Mouse (Mus musculus): Measurements from ENCODE around the gene Katnal1. TPM values are rescaled to one million over a fixed set of nuclear protein-coding genes. Genes with fewer than 3 reads are reported as not detected.
A peak's percentile ranks its signal among the peaks of the same experiment; 100 is the strongest.

The Katnal1 gene
- polyA plus RNA-seq, 1 experiment from 2014 or later: 38.0 TPM

DNA sequence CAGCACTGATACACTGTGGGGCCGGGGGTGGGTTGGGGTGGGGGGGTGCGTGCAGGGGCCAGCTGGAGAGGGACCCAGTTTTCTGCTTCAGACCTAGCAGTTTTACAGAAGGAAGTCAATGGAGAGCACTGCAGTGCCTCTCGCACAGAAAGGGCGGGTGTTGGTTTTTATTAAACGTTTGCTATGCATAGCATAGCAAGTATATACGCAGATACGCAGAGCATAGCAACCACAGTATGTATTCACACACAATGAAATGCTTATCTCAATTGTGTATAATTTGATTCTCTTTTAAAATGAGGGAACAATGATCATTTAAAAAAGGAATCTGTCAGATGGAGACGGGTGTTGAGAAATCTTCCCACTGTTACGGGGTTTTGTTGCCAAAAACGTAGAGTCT, 66.3 kb downstream of the Katnal1 start:
- H3K9ac ChIP-seq: no peak overlapping the region
- DNase-seq (ENCODE audit: low spot score) (no peak), ATAC-seq (ENCODE audit: low FRiP score) (no peak)
- no peak overlapping the region for H3K27ac ChIP-seq
- no peaks in the 10 kb centered on the region for H3K27me3 ChIP-seq (ENCODE audit: control insufficient read depth, insufficient read depth, low read length)
- no peaks in the 10 kb centered on the region for H3K36me3 ChIP-seq (replicated peaks; ENCODE audit: control insufficient read depth, insufficient read depth)
- no peaks in the 10 kb centered on the region for H3K4me1 ChIP-seq (replicated peaks; ENCODE audit: control insufficient read depth, insufficient read depth, low read length)
- H3K4me2 ChIP-seq (replicated peaks): no peak overlapping the region
- no peak overlapping the region for H3K4me3 ChIP-seq (replicated peaks; ENCODE audit: low read length)
- WGBS: 78% methylated on average over 10 of the region's 10 CpGs
- no peaks in the 10 kb centered on the region for H3K9me3 ChIP-seq (ENCODE audit: control insufficient read depth, low read length)

DNA sequence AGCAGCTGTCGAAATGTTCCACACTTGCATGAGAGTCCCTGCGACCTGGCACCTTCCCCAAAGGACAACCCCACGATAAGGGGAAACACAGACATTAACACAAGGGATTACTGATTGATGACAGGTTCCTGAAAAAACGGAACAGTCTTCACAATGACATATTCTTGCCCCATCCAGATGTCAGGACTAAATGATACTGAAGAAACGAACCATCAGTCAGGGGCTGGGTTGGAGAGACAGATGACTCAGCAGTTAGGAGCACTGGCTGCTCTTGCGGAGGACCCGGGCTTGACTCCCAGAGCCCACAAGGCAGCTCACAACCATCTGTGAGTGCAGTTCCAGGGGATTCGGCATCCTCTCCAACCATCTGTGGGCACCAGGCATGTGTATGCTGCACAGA, 67.0 kb downstream of the Katnal1 start:
- H3K9ac ChIP-seq: no peak overlapping the region
- no peak for DNase-seq (ENCODE audit: low spot score)
- H3K27me3 ChIP-seq (ENCODE audit: control insufficient read depth, insufficient read depth, low read length): no peaks in the 10 kb centered on the region
- no peak for ATAC-seq (ENCODE audit: low FRiP score)
- WGBS: 53% methylated on average over 8 of the region's 8 CpGs
- no peak overlapping the region for H3K4me2 ChIP-seq (replicated peaks)
- H3K36me3 ChIP-seq (replicated peaks; ENCODE audit: control insufficient read depth, insufficient read depth): no peaks in the 10 kb centered on the region
- H3K9me3 ChIP-seq (ENCODE audit: control insufficient read depth, low read length): no peaks in the 10 kb centered on the region
- no peak overlapping the region for H3K27ac ChIP-seq
- no peaks in the 10 kb centered on the region for H3K4me1 ChIP-seq (replicated peaks; ENCODE audit: control insufficient read depth, insufficient read depth, low read length)
- no peak overlapping the region for H3K4me3 ChIP-seq (replicated peaks; ENCODE audit: low read length)

DNA sequence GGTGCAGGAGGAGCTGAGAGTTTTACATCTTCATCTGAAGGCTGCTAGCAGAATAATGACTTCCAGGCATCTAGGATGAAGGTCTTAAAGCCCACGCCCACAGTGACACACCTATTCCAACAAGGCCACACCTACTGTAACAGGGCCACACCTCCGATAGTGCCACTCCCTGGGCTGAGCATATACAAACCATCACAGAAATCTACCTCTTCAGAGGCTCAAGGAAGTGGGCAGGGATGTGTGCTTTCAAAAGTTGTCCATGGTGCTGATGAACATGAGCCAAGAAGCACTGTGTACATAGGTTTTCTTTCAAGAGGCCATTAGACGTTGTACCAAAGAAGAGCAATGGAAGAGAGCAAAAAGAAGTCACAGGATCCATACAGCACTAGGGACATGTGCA, 71.6 kb downstream of the Katnal1 start:
- H3K9ac ChIP-seq: no peak overlapping the region
- H3K4me2 ChIP-seq (replicated peaks): no peak overlapping the region
- no peaks in the 10 kb centered on the region for H3K36me3 ChIP-seq (replicated peaks; ENCODE audit: control insufficient read depth, insufficient read depth)
- no peak for ATAC-seq (ENCODE audit: low FRiP score)
- H3K4me1 ChIP-seq (replicated peaks; ENCODE audit: control insufficient read depth, insufficient read depth, low read length): no peaks in the 10 kb centered on the region
- H3K27ac ChIP-seq: no peak overlapping the region
- no peaks in the 10 kb centered on the region for H3K27me3 ChIP-seq (ENCODE audit: control insufficient read depth, insufficient read depth, low read length)
- DNase-seq (ENCODE audit: low spot score): no peak
- 91% methylated on average over 3 of the region's 3 CpGs for WGBS
- no peaks in the 10 kb centered on the region for H3K9me3 ChIP-seq (ENCODE audit: control insufficient read depth, low read length)
- H3K4me3 ChIP-seq (replicated peaks; ENCODE audit: low read length): no peak overlapping the region

DNA sequence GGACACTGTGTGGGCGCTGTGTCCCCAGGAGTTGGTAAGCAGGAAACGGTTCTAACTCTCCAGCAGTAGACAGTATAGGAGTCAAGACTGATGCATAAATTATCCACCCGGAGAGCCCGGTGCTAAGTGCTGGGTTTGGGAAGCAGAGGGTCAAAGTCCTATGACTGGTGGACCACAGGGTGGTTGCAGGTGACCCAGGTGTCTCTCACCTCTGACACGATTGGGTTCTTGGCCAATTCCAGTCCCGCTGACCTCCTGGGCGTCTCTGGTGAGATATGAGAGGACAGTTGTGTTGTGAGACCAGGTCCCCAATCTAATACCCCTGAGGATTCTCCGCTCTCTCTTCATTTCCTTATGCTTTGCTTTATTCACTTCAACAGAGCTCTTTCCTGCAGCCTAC, 74.1 kb downstream of the Katnal1 start:
- Histone ChIP-seq H3K4me3 (replicated peaks; ENCODE audit: low read length) (no peak overlapping the region), H3K27ac (no peak overlapping the region), H3K9ac (no peak overlapping the region), H3K4me1 (replicated peaks; ENCODE audit: control insufficient read depth, insufficient read depth, low read length) (no peaks in the 10 kb centered on the region), H3K4me2 (replicated peaks) (no peak overlapping the region), H3K9me3 (ENCODE audit: control insufficient read depth, low read length) (no peaks in the 10 kb centered on the region), H3K27me3 (ENCODE audit: control insufficient read depth, insufficient read depth, low read length) (no peaks in the 10 kb centered on the region), H3K36me3 (replicated peaks; ENCODE audit: control insufficient read depth, insufficient read depth) (no peaks in the 10 kb centered on the region)
- WGBS: 92% methylated on average over 8 of the region's 8 CpGs
- ATAC-seq (ENCODE audit: low FRiP score): no peak
- no peak for DNase-seq (ENCODE audit: low spot score)

DNA sequence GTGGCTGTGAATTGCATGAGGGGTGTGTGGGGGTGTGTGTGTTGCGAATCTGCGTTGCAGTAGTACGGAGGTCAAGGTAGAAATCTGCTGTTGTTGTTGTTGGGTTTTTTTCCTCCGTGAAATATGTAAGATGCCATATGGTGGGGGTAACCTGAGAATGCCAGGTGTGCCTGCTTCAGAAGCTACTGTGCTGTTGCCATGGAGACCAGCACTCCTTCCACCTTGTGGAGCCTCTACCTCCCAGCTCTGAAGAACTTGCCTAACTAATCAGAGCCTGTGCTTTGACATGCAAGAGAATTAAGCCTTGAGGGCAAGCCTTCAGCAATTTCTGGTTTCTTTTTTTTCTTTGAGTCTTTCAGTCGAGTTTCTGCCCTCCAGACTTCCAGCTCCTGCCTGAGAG, 75.0 kb downstream of the Katnal1 start:
- DNase-seq (ENCODE audit: low spot score) (peak; percentile 51), ATAC-seq (ENCODE audit: low FRiP score) (no peak)
- Histone ChIP-seq H3K27ac (no peak overlapping the region), H3K4me2 (replicated peaks) (no peak overlapping the region), H3K9me3 (ENCODE audit: control insufficient read depth, low read length) (no peaks in the 10 kb centered on the region), H3K9ac (no peak overlapping the region), H3K36me3 (replicated peaks; ENCODE audit: control insufficient read depth, insufficient read depth) (no peaks in the 10 kb centered on the region), H3K27me3 (ENCODE audit: control insufficient read depth, insufficient read depth, low read length) (no peaks in the 10 kb centered on the region), H3K4me1 (replicated peaks; ENCODE audit: control insufficient read depth, insufficient read depth, low read length) (no peaks in the 10 kb centered on the region), H3K4me3 (replicated peaks; ENCODE audit: low read length) (no peak overlapping the region)
- 33% methylated on average over 5 of the region's 5 CpGs for WGBS

DNA sequence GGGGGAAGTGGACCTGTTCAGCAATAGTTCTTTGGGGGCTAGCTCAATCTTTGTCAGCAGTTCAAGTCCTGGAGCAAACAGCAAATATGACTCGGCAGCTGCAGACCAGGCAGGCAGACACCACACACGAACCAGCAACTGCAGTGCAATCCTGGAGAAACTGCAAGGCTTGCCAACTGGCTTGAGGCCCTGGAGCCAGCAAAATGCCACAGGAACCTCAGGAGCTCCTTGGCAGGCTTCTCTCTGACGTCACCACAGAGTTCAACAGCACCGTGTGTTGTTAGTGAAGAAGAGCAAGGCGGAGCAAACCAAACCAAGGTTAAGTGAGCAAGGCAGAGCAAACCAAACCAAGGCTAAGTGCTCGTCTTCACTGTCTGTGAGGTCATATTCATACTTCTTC, 79.6 kb downstream of the Katnal1 start:
- WGBS: 87% methylated on average over 6 of the region's 6 CpGs
- Histone ChIP-seq H3K9me3 (ENCODE audit: control insufficient read depth, low read length) (no peaks in the 10 kb centered on the region), H3K36me3 (replicated peaks; ENCODE audit: control insufficient read depth, insufficient read depth) (no peaks in the 10 kb centered on the region), H3K4me2 (replicated peaks) (no peak overlapping the region), H3K27ac (no peak overlapping the region), H3K27me3 (ENCODE audit: control insufficient read depth, insufficient read depth, low read length) (no peaks in the 10 kb centered on the region), H3K4me3 (replicated peaks; ENCODE audit: low read length) (no peak overlapping the region), H3K4me1 (replicated peaks; ENCODE audit: control insufficient read depth, insufficient read depth, low read length) (no peaks in the 10 kb centered on the region), H3K9ac (no peak overlapping the region)
- no peak for DNase-seq (ENCODE audit: low spot score)
- ATAC-seq (ENCODE audit: low FRiP score): no peak

DNA sequence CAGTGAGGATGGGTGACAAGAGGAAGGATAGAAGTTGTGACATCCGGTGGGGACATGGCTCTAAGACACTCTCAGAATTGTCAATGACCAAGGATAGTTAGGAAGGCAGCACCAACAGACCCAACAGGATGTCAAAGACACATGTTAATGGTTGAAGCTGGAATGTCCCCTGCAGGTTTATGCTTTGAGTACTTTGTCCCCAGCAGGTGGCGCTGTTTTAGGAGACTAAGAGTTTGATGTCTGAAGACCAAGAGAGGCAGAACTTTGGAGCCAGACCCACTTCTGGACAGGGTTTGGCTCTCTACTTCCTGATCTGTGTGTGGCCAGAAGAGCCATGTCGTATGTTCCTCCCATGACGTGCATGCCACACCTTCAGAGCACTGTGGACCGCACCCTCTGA, 82.1 kb downstream of the Katnal1 start:
- Histone ChIP-seq H3K4me1 (replicated peaks; ENCODE audit: control insufficient read depth, insufficient read depth, low read length) (no peaks in the 10 kb centered on the region), H3K27me3 (ENCODE audit: control insufficient read depth, insufficient read depth, low read length) (no peaks in the 10 kb centered on the region), H3K36me3 (replicated peaks; ENCODE audit: control insufficient read depth, insufficient read depth) (no peaks in the 10 kb centered on the region), H3K27ac (no peak overlapping the region), H3K9me3 (ENCODE audit: control insufficient read depth, low read length) (no peaks in the 10 kb centered on the region), H3K4me3 (replicated peaks; ENCODE audit: low read length) (no peak overlapping the region), H3K4me2 (replicated peaks) (no peak overlapping the region), H3K9ac (no peak overlapping the region)
- no peak for DNase-seq (ENCODE audit: low spot score)
- ATAC-seq (ENCODE audit: low FRiP score): no peak
- WGBS: 96% methylated on average over 5 of the region's 5 CpGs

DNA sequence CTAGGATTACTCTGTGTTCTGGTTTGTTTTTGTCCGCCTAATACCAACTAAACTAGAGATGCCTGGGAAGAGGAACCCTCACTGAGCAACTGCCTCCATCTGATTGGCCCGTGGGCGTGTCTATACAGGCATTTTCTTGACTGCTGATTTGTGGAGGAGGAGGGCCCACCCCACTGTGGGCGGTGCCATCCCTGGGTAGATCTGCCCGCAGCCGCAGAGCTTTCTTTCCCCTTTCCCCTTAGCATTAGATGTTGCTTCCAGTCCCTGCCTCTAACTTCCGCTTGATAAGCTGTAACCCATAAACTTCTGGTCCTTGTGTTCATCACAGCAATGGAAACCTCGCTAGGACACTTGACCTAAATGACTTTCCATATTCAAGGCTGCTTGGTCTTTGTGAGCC, 92.1 kb downstream of the Katnal1 start:
- Histone ChIP-seq H3K4me1 (replicated peaks; ENCODE audit: control insufficient read depth, insufficient read depth, low read length) (no peaks in the 10 kb centered on the region), H3K27ac (no peak overlapping the region), H3K36me3 (replicated peaks; ENCODE audit: control insufficient read depth, insufficient read depth) (no peaks in the 10 kb centered on the region), H3K4me2 (replicated peaks) (no peak overlapping the region), H3K4me3 (replicated peaks; ENCODE audit: low read length) (no peak overlapping the region), H3K27me3 (ENCODE audit: control insufficient read depth, insufficient read depth, low read length) (peaks cover 8% of the 10 kb centered on the region; the same call in 1 of the 2 replicates), H3K9me3 (ENCODE audit: control insufficient read depth, low read length) (no peaks in the 10 kb centered on the region), H3K9ac (no peak overlapping the region)
- ATAC-seq (ENCODE audit: low FRiP score): no peak
- DNase-seq (ENCODE audit: low spot score): no peak
- 35% methylated on average over 8 of the region's 8 CpGs for WGBS

DNA sequence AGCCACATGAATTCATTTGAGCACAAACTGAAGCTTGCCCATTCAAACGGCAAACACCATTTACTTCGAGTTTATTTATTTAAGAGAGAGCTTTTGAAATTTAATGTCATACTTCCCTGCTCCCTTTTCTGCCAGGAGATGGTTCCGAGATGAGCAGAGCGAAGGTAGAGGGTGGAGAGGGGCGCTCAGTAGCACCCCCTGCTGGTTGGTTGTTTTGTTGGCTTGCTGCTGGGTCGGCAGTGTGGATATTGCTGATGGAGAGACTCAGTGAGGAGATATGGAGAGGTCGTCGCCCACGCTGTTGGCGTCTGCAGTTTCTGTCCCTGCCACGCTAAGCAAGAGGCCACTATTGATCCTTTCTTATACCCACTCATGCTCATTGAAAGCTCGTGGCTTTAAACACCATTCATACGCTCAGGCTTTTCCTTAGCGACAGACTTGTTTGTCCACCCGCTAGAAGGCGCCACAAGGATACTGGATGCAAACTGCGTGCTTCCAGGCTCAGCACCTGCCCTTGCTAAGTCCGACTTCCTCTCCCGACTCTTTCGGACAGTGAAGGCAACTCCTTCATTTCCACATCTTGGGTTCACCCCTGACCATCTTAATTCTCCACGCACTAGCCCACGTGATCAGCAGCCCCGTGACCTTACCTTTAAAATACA, 97.4 kb downstream of the Katnal1 start:
- H3K4me2 ChIP-seq (replicated peaks): peak overlapping the region; percentile 44
- H3K27me3 ChIP-seq (ENCODE audit: control insufficient read depth, insufficient read depth, low read length): peaks cover 11% of the 10 kb centered on the region; the same call in 1 of the 2 replicates
- 0 out of 2 replicates have a peak, but pooled peaks cover 3% of the 10 kb centered on the region for H3K4me1 ChIP-seq (replicated peaks; ENCODE audit: control insufficient read depth, insufficient read depth, low read length)
- H3K4me3 ChIP-seq (replicated peaks; ENCODE audit: low read length): peak overlapping the region; percentile 14
- H3K9me3 ChIP-seq (ENCODE audit: control insufficient read depth, low read length): no peaks in the 10 kb centered on the region
- H3K9ac ChIP-seq: peak overlapping the region; percentile 2; the same call in 1 of the 2 replicates
- 4% methylated on average over 23 of the region's 23 CpGs for WGBS
- DNase-seq (ENCODE audit: low spot score) (peak; percentile 80), ATAC-seq (ENCODE audit: low FRiP score) (peak; percentile 53; the same call in 1 of the 2 replicates)
- no peaks in the 10 kb centered on the region for H3K36me3 ChIP-seq (replicated peaks; ENCODE audit: control insufficient read depth, insufficient read depth)
- H3K27ac ChIP-seq: no peak overlapping the region

DNA sequence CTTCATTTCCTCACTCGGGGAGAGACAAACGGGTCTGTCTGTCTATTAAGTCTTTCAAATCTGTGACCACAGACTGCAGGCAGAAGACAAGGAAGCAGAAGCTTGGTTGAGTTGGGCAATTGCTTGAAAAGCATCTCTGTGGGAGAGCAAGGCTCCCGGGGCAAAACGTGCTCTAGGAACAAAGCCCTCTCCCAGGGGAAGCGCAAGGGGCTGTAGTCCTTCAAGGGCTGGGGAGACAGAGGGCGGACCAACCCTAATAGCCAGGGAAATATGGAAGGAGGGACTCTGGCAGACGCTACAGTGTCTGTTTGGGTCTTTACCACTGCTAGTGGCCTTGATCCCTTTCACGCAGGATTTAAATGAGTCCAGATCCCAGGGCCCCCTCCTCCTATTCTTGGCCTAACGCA, 98.0 kb downstream of the Katnal1 start:
- Histone ChIP-seq H3K4me1 (replicated peaks; ENCODE audit: control insufficient read depth, insufficient read depth, low read length) (0 out of 2 replicates have a peak, but pooled peaks cover 3% of the 10 kb centered on the region), H3K9me3 (ENCODE audit: control insufficient read depth, low read length) (no peaks in the 10 kb centered on the region), H3K27me3 (ENCODE audit: control insufficient read depth, insufficient read depth, low read length) (peaks cover 11% of the 10 kb centered on the region; the same call in 1 of the 2 replicates), H3K4me3 (replicated peaks; ENCODE audit: low read length) (peak overlapping the region; percentile 14), H3K36me3 (replicated peaks; ENCODE audit: control insufficient read depth, insufficient read depth) (no peaks in the 10 kb centered on the region), H3K4me2 (replicated peaks) (peak overlapping the region; percentile 44), H3K9ac (peak overlapping the region; percentile 2; the same call in 1 of the 2 replicates), H3K27ac (no peak overlapping the region)
- ATAC-seq (ENCODE audit: low FRiP score) (no peak), DNase-seq (ENCODE audit: low spot score) (no peak)
- 2% methylated on average over 9 of the region's 9 CpGs for WGBS

Data from hindbrain, embryonic 14.5 days (tissue).